Mouse (Mus musculus) limb, embryonic 10.5 days (tissue): Measurements from ENCODE around the gene Espn. TPM values are rescaled to one million over a fixed set of nuclear protein-coding genes. Genes with fewer than 3 reads are reported as not detected.

Source experiments
- DNase-seq: peaks from one replicate; pipeline ENCODE4 v3.0.0-alpha.2; 2017; ENCODE audit warnings: low spot score
- H3K27ac ChIP-seq: fragments of 300-500 bp; sonication (generic); 2 replicates; pipeline ENCODE4 v1.5.1; 2016; ENCODE audit warnings: mild to moderate bottlenecking
- H3K27me3 ChIP-seq: fragments of 300-500 bp; sonication (generic); 2 replicates; pipeline ENCODE4 v1.6.1; 2016; ENCODE audit warnings: low read depth, mild to moderate bottlenecking; ENCODE audit not compliant: poor library complexity, severe bottlenecking
- H3K36me3 ChIP-seq: fragments of 300-500 bp; sonication (generic); 2 replicates; pipeline ENCODE4 v1.6.1; 2016; ENCODE audit warnings: mild to moderate bottlenecking, moderate library complexity
- H3K4me1 ChIP-seq: fragments of 300-500 bp; sonication (generic); 2 replicates; pipeline ENCODE4 v1.6.1; 2016
- H3K4me3 ChIP-seq: fragments of 300-500 bp; sonication (generic); 2 replicates; pipeline ENCODE4 v1.5.1; 2016; ENCODE audit warnings: mild to moderate bottlenecking, moderate library complexity
- H3K9me3 ChIP-seq: fragments of 300-500 bp; sonication (generic); replicated peaks from 2 replicates; pipeline ENCODE4 v1.6.1; 2016; ENCODE audit warnings: mild to moderate bottlenecking
- WGBS: fragments of 180-500 bp; shearing (Covaris S2); methylation state at CpG from one replicate; pipeline ENCODE4 v1.1.7; 2016; 5-methylcytosine and 5-hydroxymethylcytosine counted together
- polyA plus RNA-seq: library from polyadenylated mRNA; unstranded; fragments of >200 nt; fragmentation: Nextera tagmentation; extraction: Ambion mirVana; gene quantifications from 2 replicates; pipeline ENCODE4 v1.2.1, GENCODE M21; 2016

The Espn gene
- polyA plus RNA-seq, 1 experiment from 2014 or later, result 2.9 TPM

GRCm38 (mm10) chr4:152173956-152174355, 21.8 kb upstream of the Espn start:
- H3K27ac ChIP-seq, result no peak overlapping the region
- DNase-seq, result no peak
- no peaks in the 10 kb centered on the region for H3K36me3 ChIP-seq
- H3K9me3 ChIP-seq, result no peaks in the 10 kb centered on the region
- no peak overlapping the region for H3K4me3 ChIP-seq
- 83% methylated on average over 9 of the region's 9 CpGs for WGBS
- peaks cover 16% of the 10 kb centered on the region for H3K4me1 ChIP-seq
- peaks cover 60% of the 10 kb centered on the region for H3K27me3 ChIP-seq

GRCm38 (mm10) chr4:152173041-152173440, 20.9 kb upstream of the Espn start:
- peak; percentile 86 for DNase-seq
- Histone ChIP-seq H3K4me1 (peaks cover 8% of the 10 kb centered on the region), H3K27ac (no peak overlapping the region), H3K27me3 (peaks cover 51% of the 10 kb centered on the region), H3K4me3 (no peak overlapping the region), H3K36me3 (no peaks in the 10 kb centered on the region), H3K9me3 (no peaks in the 10 kb centered on the region)
- WGBS, result under 1% methylated on average over 5 of the region's 5 CpGs

GRCm38 (mm10) chr4:152171543-152171942, 19.4 kb upstream of the Espn start:
- WGBS, result 82% methylated on average over 6 of the region's 6 CpGs
- Histone ChIP-seq H3K4me1 (no peaks in the 10 kb centered on the region), H3K27me3 (peaks cover 42% of the 10 kb centered on the region)

GRCm38 (mm10) chr4:152170286-152170685, 18.1 kb upstream of the Espn start:
- Histone ChIP-seq H3K27ac (no peak overlapping the region), H3K4me3 (no peak overlapping the region), H3K27me3 (peaks cover 30% of the 10 kb centered on the region), H3K9me3 (no peaks in the 10 kb centered on the region), H3K36me3 (no peaks in the 10 kb centered on the region), H3K4me1 (peaks cover 4% of the 10 kb centered on the region)
- 85% methylated on average over 10 of the region's 10 CpGs for WGBS
- no peak for DNase-seq

More at GRCm38 (mm10) chr4:152171543-152171942, 19.4 kb upstream of the Espn start:
- Histone ChIP-seq H3K27ac (no peak overlapping the region), H3K4me3 (no peak overlapping the region), H3K36me3 (no peaks in the 10 kb centered on the region), H3K9me3 (no peaks in the 10 kb centered on the region)
- DNase-seq, result no peak

- peaks cover 29% of the 10 kb centered on the region for H3K27me3 ChIP-seq
- H3K27ac ChIP-seq, result no peak overlapping the region
- H3K9me3 ChIP-seq, result no peaks in the 10 kb centered on the region
- H3K36me3 ChIP-seq, result no peaks in the 10 kb centered on the region
- no peak overlapping the region for H3K4me3 ChIP-seq
- no peak for DNase-seq
- WGBS, result 87% methylated on average over 7 of the region's 7 CpGs
- peaks cover 8% of the 10 kb centered on the region for H3K4me1 ChIP-seq
Observed at GRCm38 (mm10) chr4:152169103-152169502, 16.9 kb upstream of the Espn start.

GRCm38 (mm10) chr4:152168052-152168451, 15.9 kb upstream of the Espn start:
- DNase-seq, result no peak
- WGBS, result 86% methylated on average over 8 of the region's 8 CpGs
- H3K4me3 ChIP-seq, result no peak overlapping the region
- peaks cover 28% of the 10 kb centered on the region for H3K27me3 ChIP-seq
- no peak overlapping the region for H3K27ac ChIP-seq
- no peaks in the 10 kb centered on the region for H3K9me3 ChIP-seq
- peaks cover 8% of the 10 kb centered on the region for H3K4me1 ChIP-seq
- no peaks in the 10 kb centered on the region for H3K36me3 ChIP-seq

GRCm38 (mm10) chr4:152165036-152165931, 13.1 kb upstream of the Espn start:
- H3K36me3 ChIP-seq, result no peaks in the 10 kb centered on the region
- H3K9me3 ChIP-seq, result no peaks in the 10 kb centered on the region
- H3K4me3 ChIP-seq, result no peak overlapping the region
- peaks cover 8% of the 10 kb centered on the region for H3K4me1 ChIP-seq
- peaks cover 51% of the 10 kb centered on the region for H3K27me3 ChIP-seq
- peak; percentile 88 for DNase-seq
- WGBS, result 23% methylated on average over 22 of the region's 22 CpGs
- H3K27ac ChIP-seq, result no peak overlapping the region

- peaks cover 28% of the 10 kb centered on the region for H3K4me1 ChIP-seq
- peaks cover 71% of the 10 kb centered on the region for H3K27me3 ChIP-seq
- no peaks in the 10 kb centered on the region for H3K9me3 ChIP-seq
- 93% methylated on average over 2 of the region's 2 CpGs for WGBS
- H3K4me3 ChIP-seq, result no peak overlapping the region
- DNase-seq, result no peak
- no peaks in the 10 kb centered on the region for H3K36me3 ChIP-seq
- H3K27ac ChIP-seq, result no peak overlapping the region
Observed at GRCm38 (mm10) chr4:152162748-152163147, 10.6 kb upstream of the Espn start.

GRCm38 (mm10) chr4:152161601-152162000, 9.4 kb upstream of the Espn start:
- no peak for DNase-seq
- H3K4me3 ChIP-seq, result no peak overlapping the region
- H3K36me3 ChIP-seq, result no peaks in the 10 kb centered on the region
- WGBS, result 76% methylated on average over 6 of the region's 6 CpGs
- H3K27me3 ChIP-seq, result peaks cover 82% of the 10 kb centered on the region
- peaks cover 28% of the 10 kb centered on the region for H3K4me1 ChIP-seq
- no peaks in the 10 kb centered on the region for H3K9me3 ChIP-seq
- H3K27ac ChIP-seq, result no peak overlapping the region

- Histone ChIP-seq H3K36me3 (no peaks in the 10 kb centered on the region), H3K27me3 (peaks cover 88% of the 10 kb centered on the region), H3K9me3 (no peaks in the 10 kb centered on the region), H3K4me1 (peaks cover 28% of the 10 kb centered on the region), H3K4me3 (no peak overlapping the region), H3K27ac (no peak overlapping the region)
- 47% methylated on average over 4 of the region's 4 CpGs for WGBS
- no peak for DNase-seq
Observed at GRCm38 (mm10) chr4:152160748-152161147, 8.6 kb upstream of the Espn start.

GRCm38 (mm10) chr4:152159285-152159678, 7.1 kb upstream of the Espn start:
- H3K9me3 ChIP-seq, result no peaks in the 10 kb centered on the region
- H3K4me3 ChIP-seq, result peak overlapping the region; percentile 16; the same call in 1 of the 2 replicates
- DNase-seq, result no peak
- H3K27me3 ChIP-seq, result peaks cover 94% of the 10 kb centered on the region
- no peaks in the 10 kb centered on the region for H3K36me3 ChIP-seq
- H3K4me1 ChIP-seq, result peaks cover 20% of the 10 kb centered on the region
- H3K27ac ChIP-seq, result no peak overlapping the region
- 3% methylated on average over 19 of the region's 19 CpGs for WGBS

- H3K36me3 ChIP-seq, result no peaks in the 10 kb centered on the region
- peaks cover 23% of the 10 kb centered on the region for H3K4me1 ChIP-seq
- DNase-seq, result peak; percentile 50
- H3K9me3 ChIP-seq, result no peaks in the 10 kb centered on the region
- 4% methylated on average over 35 of the region's 35 CpGs for WGBS
- H3K4me3 ChIP-seq, result peak within 1 kb of the TSS; percentile 24; the same call in 1 of the 2 replicates
- peaks cover 94% of the 10 kb centered on the region for H3K27me3 ChIP-seq
- no peak within 1 kb of the TSS for H3K27ac ChIP-seq
Observed at GRCm38 (mm10) chr4:152158585-152159284, 6.6 kb upstream of the Espn start, which contains the start of gene Hes2. TSS of gene Hes2 (plus strand) at chr4:152158867.
